Mouse (Mus musculus) forelimb bud, embryonic 11.5 days (tissue): ENCODE measurements at regions not wholly inside any gene's neighbourhood (a gene's known extent, or its start where the extent isn't known, plus 50 kb on each side); places are given as distances from the start of the nearest gene placed in this dataset.

Experiments
- DNase-seq: peaks from one replicate; pipeline ENCODE4 v3.0.0-alpha.2; 2012; ENCODE audit warnings: low read depth, low spot score

DNA sequence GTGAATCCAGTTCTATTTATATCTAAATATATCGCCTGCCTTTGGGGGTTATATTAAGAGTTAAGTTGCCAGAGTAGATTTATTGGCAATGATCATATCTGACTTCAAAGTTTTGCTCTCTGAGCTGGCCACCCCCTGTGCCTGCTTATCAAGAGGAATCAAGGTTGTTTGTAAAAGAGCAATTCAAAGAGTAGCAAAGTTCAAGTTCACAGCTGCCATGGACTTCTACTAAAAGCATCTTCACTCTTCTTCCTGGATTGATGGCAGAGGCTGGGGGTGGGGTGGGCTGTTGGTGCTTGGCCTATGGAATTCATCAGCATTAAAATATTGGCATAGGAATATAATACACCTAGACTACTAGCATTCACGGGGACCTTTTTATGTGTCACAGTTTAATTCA lies 131.2 kb upstream of the Cxxc4 start:
- DNase-seq, result no peak

- peak; percentile 46 for DNase-seq
Measured at GRCm38 (mm10) chr3:134105567-134105966, 130.7 kb upstream of the Cxxc4 start.

DNA sequence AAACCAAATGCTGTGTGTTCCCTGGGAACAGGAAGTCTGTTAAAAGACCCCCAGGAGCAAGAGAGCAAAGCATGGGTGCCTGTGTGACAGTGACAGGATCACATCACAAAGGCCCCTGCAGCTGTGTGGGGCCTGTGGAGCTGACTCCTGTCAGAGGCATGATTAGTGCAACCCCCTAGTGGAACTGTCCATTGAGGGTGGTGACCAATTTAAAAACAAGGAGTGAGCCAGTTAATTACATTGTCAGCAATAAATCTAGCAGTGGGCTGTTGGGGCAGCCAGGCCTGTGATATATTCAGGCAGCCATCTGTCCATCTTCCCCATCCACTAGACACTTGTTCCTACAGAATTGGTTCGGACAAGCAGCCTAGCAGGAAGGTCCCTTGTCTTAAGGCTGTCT lies 121.8 kb upstream of the Cxxc4 start:
- DNase-seq, result no peak

- DNase-seq, result no peak
Measured at GRCm38 (mm10) chr3:134115007-134115406, 121.3 kb upstream of the Cxxc4 start.

DNA sequence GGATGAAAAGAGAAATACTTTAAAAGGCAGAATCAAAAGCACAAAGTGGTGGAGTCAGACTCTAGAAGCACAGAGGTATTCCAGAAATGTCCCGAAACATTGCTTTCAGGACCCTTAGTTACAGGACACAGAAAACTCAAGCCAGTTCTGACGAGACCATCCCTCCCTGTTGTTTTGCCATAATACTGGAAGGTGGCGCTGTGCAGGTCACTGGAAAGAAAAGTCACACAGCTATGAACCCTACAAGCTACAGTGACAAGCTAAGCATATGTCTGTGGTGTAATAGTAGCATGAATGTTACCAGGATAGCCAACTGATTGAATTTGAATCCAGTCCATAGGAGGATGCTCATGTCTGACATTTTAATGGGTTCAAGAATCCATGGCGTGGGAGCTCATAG lies 117.4 kb upstream of the Cxxc4 start:
- DNase-seq, result no peak

DNA sequence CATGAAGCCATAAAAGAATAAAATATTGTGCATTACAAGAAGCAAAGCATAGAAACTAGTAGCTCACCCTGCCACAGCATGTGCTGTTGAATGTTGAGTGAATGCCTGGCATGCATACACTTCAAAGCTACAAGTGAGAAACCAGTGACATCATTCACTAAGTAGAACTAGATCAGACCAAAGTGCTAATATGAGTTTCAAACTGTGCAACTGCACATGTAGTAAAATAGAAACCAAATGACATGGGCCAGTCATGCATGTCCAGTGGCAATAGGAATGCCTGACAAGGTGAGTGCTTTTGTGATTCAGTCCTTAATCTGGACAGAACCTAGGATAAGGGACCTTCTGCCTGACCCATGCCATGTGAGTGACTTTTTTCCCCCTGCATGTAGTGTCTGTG lies 111.3 kb upstream of the Cxxc4 start:
- no peak for DNase-seq

DNA sequence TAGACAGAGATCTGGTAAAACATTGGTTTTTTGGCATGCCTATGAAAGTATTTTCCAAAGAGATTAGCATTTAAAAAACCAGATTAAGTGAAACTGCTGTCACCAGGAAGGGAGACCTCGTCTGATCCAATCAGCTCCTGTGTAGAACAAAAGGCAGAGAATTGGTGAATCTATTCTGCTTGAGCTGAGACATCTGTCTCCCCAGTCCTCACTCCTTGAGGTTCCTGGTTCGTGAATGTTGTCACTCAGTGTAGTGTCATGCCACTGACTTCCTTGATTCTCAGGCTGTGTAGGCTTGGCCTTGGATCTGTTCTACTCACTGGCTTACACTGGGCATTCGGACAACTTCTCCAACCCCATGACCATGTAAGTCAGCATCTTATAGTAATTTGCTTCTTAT lies 105.9 kb upstream of the Cxxc4 start:
- DNase-seq, result no peak

- DNase-seq, result no peak
Measured at GRCm38 (mm10) chr3:134145251-134145650, 91.0 kb upstream of the Cxxc4 start.

DNA sequence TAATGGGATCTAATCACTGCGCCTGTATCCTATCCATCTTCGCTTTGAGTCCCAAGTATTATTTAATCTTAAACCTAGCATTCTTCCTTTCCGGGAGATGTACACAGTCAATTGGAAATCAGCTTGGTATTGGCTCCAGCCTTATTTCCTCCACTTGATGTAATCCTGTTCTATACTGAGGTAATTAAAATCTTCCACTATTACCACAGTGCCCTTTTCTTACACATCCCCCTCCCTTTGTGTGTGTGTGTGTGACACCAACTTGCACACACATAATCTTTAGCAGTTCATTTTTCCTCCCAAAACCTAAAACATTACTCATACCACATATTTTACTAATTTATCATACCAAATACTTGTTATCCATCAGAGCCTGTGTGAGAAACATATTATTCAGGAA lies 90.3 kb upstream of the Cxxc4 start:
- no peak for DNase-seq

- peak; percentile 80 for DNase-seq
Measured at GRCm38 (mm10) chr3:134146373-134147224, 89.7 kb upstream of the Cxxc4 start.

- DNase-seq, result no peak
Measured at GRCm38 (mm10) chr3:134162288-134162687, 74.0 kb upstream of the Cxxc4 start.

DNA sequence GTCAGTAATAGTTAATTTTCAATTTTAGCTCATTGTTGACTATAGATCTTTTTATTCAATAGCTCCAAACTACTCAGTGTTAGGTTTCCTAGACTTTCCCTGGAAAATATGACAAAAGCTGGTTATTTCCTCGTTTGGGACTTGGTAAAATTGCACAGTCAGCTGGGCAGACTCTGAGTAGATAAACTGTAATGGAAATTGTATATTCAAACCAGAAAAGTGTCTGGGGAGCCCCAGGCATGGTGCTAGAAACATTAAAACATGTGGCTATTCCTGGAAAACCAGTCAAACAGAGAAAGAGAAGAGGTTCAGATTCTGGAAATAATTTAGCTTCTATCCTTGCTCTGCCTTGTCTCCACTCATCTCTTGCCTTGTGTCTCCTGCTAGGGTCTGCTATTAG lies 66.4 kb upstream of the Cxxc4 start:
- no peak for DNase-seq

- DNase-seq, result no peak
Measured at GRCm38 (mm10) chr3:134172357-134172756, 63.9 kb upstream of the Cxxc4 start.

- DNase-seq, result no peak
Measured at GRCm38 (mm10) chr3:134178491-134179054, 57.7 kb upstream of the Cxxc4 start.

- DNase-seq, result peak; percentile 33
Measured at GRCm38 (mm10) chr3:134184042-134184441, 52.2 kb upstream of the Cxxc4 start.
